Mouse (Mus musculus): ENCODE results near the gene Prtn3.

Gene Prtn3

GRCm38 (mm10) chr10:79928907-79929701 is 54.8 kb downstream of the Prtn3 start:
- DNase-seq: no peak

- DNase-seq: no peak
Observed at GRCm38 (mm10) chr10:79929967-79930825, 55.9 kb downstream of the Prtn3 start.

- DNase-seq: no peak
Observed at GRCm38 (mm10) chr10:79930826-79931186, 56.5 kb downstream of the Prtn3 start.

GRCm38 (mm10) chr10:79931797-79932196 is 57.5 kb downstream of the Prtn3 start:
- DNase-seq: no peak

- DNase-seq: peak; percentile 46
Observed at GRCm38 (mm10) chr10:79932736-79933135, 58.5 kb downstream of the Prtn3 start.

Measured in right cerebral cortex, adult 18-20 months (tissue).